Mouse (Mus musculus) adrenal gland, adult (tissue): ENCODE measurements around the gene Narf.

Experiments used
- DNase-seq, 2 experiments: peaks; one replicate each; pipeline ENCODE4 v3.0.0; 2022 to 2023; ENCODE audit warnings: low spot score in 1 of 2; ENCODE audit not compliant: inconsistent age in 2 of 2

Gene Narf

DNA sequence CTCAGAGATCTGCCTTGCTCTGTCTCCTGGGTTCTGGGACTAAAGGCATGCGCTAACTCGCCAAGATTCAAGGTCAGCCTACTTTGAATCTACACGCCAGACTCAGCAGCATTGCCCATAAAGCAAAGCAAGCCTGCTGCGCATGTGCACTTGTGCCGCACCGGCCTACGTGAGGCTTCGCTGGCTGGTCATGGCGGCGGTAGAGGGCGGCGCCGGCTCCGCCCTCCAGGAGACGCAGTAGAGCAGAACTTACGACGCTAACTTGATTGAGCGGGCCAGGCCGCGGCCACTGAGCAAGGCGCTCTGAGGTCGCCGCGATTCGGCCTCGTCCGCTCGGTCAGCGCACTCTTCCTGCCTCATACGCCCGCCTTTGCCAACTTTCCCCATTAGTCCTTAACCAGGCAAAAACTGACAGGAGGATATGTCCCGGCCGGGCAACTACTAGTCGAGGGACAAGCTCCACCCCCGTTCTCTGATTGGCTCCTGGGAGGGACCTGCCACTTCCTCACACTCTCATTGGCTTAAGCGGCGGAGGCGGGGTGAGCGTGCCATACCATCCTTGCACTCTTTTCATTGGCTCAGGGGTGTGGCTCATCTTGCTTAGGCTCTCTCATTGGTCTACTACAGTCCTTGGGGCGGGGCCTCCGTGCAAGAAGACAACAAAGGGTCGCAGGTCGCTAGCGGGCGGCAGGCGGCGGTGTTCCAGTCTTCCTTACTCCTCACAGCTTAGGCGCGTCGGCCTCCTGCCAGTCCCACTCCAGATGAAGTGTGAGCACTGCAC lies at the start of gene Narf:
Gene Narf, plus strand, starts transcription at position 690 of the 781 bp plus-strand sequence.
- DNase-seq, result peak; percentile 99 to 100

DNA sequence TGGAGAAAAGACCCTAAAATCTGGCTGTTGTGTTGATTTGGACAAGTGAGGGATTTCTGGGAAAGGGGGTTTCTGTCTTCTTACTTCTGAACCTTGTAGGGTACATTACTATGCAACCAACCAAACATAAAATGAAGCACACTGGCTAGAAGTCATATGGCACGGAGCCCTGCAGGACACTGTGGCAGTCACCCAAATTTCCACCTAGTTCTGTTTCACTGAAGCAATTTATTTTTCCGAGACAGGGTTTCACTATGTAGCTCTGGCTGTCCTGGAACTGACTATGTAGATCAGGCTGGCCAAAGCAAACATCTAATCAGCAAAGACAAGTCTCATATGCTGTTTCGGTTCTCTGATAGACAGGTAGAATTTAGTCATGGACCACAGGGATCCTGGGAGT lies 47.4 kb upstream of the Narf start:
- peak in 1 of 2 experiments; percentile 58 for DNase-seq

GRCm38 (mm10) chr11:121192742-121193141 lies 44.3 kb upstream of the Narf start:
- DNase-seq, result no peak

GRCm38 (mm10) chr11:121193415-121193814 lies 43.6 kb upstream of the Narf start:
- no peak for DNase-seq

GRCm38 (mm10) chr11:121198622-121199021 lies 38.4 kb upstream of the Narf start:
- DNase-seq, result no peak

GRCm38 (mm10) chr11:121199851-121200250 lies 37.2 kb upstream of the Narf start:
- no peak for DNase-seq

DNA sequence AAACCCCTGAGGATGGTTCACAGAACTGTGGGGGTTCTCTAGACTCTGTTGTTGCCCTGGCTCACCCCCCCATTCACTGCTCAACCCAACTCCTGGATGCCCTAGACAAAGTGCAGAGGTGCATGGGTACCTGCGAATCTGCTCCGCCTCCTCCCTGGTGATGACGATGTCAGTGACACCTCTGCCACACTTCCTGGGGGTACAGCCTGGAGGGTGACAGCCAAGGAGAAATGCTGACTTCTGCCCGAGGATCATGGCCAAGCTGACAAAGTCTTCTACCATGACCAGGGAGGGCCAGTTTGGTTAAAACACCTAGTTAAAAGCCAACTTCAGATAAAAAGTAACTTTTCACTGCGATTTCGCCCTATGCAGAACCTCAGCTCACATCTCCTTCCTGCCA lies 36.3 kb upstream of the Narf start:
- DNase-seq, result no peak

GRCm38 (mm10) chr11:121201436-121202198 lies 35.4 kb upstream of the Narf start:
- peak in 1 of 2 experiments; percentile 72 for DNase-seq

GRCm38 (mm10) chr11:121203859-121204160 lies 33.2 kb upstream of the Narf start:
- DNase-seq, result no peak

GRCm38 (mm10) chr11:121204161-121205006 lies 32.7 kb upstream of the Narf start, which contains the start of the genes Hexdc and Ogfod3:
TSS of gene Hexdc (plus strand) at chr11:121204433.
TSS of gene Ogfod3 (minus strand) at chr11:121204711.
- DNase-seq, result peak; percentile 95 to 99

DNA sequence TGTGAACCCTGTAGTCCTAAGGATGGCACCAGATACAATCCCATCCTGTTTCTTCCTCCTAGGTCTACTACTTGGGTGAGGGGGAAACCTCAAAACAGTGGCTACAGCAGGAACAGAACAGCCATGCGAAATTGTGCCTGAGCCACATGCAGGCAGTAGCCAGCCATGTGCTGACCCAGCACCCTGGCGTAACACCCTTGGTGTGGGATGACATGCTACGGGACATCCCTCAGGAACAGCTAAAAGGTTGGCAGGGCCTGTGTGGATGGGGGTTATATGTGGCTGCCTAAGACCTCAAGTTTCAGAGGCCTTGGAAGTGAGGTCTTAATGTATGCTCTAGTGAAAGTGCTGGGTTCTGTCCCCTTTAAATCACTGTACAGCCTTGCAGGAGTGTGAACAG lies 20.2 kb upstream of the Narf start:
- DNase-seq, result no peak

GRCm38 (mm10) chr11:121219776-121220175 lies 17.3 kb upstream of the Narf start:
- no peak for DNase-seq

GRCm38 (mm10) chr11:121220771-121221170 lies 16.3 kb upstream of the Narf start:
- DNase-seq, result no peak

DNA sequence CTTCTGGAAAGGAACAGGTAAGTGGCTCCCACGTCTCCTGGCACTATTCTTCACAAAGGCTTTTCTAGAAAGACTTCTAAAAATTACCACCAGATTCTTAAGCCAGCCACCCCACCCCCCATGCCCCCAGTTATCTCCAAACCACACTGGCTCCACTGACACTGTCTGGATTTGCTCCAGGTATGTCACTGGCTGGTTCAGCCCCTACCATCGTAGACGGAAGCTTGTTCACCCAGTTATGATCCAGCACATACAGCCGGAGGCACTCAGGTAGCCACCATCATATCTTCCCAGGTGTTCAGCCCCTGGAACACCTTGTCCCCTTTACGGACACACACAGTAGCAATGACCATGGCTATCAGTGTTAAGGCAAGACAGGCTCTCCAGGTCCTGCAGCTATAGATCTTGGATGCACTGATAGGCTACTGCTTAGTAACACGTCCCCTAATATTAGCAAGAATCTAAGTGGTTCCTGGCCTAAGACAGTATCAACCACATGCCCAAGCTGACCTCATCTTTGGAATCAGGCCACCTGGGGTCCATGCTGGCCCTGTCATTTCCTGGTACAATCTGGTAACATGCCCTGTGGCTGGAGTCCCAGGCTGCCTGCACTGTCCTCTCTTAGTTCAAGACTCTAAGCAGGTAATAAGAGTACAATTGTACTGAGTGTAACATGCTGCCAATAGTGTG lies 15.6 kb upstream of the Narf start:
- no peak for DNase-seq

GRCm38 (mm10) chr11:121228129-121229017 lies 8.7 kb upstream of the Narf start:
- peak in 1 of 2 experiments; percentile 43 for DNase-seq

DNA sequence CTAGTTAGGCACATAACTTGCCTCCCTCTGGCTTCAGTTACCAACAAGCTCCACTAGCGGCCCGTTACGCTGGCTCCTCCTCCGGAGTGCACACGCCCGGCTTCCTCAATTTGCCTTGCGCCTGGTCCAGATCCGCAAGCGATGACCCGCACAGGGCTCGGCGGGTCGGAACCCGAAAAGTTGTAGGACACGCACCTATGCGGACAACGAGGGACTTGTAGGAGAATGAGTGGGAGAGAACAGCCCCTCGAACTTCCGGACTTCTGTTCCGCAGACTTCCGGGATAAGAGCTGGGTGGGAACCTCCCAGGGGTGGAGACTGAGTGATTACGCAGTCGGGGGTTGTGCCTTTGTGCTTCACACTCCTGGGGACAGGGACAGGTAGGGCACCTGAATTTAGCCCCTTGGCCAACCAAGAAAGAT lies 8.0 kb upstream of the Narf start, which contains the start of gene Cybc1:
Gene Cybc1, minus strand, starts transcription at position 305 of the 422 bp plus-strand sequence.
- DNase-seq, result peak; percentile 78 to 94

GRCm38 (mm10) chr11:121231191-121231590 lies 5.9 kb upstream of the Narf start:
- DNase-seq, result no peak

GRCm38 (mm10) chr11:121231628-121232291 lies 5.3 kb upstream of the Narf start:
- DNase-seq, result no peak

DNA sequence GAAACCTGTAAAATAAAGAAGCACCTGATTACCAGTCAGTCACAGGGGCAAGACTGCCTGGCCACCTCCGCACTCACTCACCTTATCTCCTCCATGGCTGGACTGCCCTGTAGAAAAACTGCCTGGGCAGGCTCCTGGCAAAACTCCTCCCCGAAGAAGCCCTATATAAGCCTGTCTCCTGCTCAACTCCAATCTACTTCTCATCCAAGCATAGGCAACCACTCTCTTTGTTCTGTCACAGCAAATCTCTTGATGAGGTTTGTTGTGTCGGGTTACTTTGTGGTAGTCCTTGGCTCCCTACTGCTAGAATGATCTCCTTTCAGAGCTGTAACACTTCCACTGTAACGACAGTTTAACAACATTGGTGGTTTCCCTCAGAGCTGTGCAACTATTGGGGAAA lies 4.3 kb upstream of the Narf start:
- DNase-seq, result no peak
